Mouse (Mus musculus): ENCODE measurements at regions not wholly inside any gene's neighbourhood (a gene's known extent, or its start where the extent isn't known, plus 50 kb on each side); places are given as distances from the start of the nearest gene placed in this dataset.

DNA sequence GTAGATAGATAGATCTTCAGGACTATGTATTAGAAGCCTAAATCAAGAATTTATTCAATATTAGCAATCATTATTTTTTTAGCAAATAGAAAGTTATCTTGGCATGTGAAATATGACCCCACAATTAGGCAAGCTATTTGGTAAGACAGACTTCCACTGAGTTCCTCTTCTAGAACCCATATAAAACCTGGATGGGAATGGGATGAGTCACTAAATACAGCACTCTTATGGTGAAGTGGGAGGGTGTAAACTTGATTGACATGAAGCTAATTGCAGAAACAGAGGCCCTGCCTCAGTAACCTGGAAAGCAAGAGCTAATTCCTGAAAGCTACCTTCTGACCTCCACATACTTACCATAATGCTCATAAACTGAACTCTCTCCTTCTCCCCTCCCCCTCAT, 723.2 kb upstream of the Zeb2 start:
- TF ChIP-seq CTCF (IDR thresholded peaks at IDR 0.05; ENCODE audit: control insufficient read depth, insufficient read depth, low read length) (no peak), POLR2A (IDR thresholded peaks at IDR 0.05; ENCODE audit: borderline replicate concordance, control insufficient read depth, low read depth, low read length) (no peak)
